Mouse (Mus musculus) limb, embryonic 11.5 days (tissue): ENCODE data around the gene Ttll3. TPM values are rescaled to one million over a fixed set of nuclear protein-coding genes. Genes with fewer than 3 reads are reported as not detected.

ENCODE experiments used
- ATAC-seq: fragments of 200-750 bp; cut with Nextera tagmentation; 2 replicates; pipeline ENCODE4 v1.8.0; 2017; ENCODE audit warnings: low read depth; ENCODE audit not compliant: insufficient number of reproducible peaks, low FRiP score, low TSS enrichment
- DNase-seq: peaks from one replicate; pipeline ENCODE4 v3.0.0-alpha.2; 2015; ENCODE audit warnings: low spot score
- H3K27ac ChIP-seq: fragments of 300-500 bp; sonication (generic); replicated peaks from 2 replicates; pipeline ENCODE4 v1.5.1; 2014; ENCODE audit warnings: low read depth, mild to moderate bottlenecking, low read length
- H3K27me3 ChIP-seq: fragments of 300-500 bp; sonication (generic); 2 replicates; pipeline ENCODE4 v1.6.1; 2014; ENCODE audit warnings: mild to moderate bottlenecking, low read length, mixed read lengths; ENCODE audit not compliant: control insufficient read depth, insufficient read depth
- H3K36me3 ChIP-seq: fragments of 300-500 bp; sonication (generic); 2 replicates; pipeline ENCODE4 v1.6.1; 2014; ENCODE audit warnings: mild to moderate bottlenecking, low read length, moderate library complexity, mixed read lengths; ENCODE audit not compliant: control insufficient read depth, insufficient read depth
- H3K4me1 ChIP-seq: fragments of 300-500 bp; sonication (generic); 2 replicates; pipeline ENCODE4 v1.6.1; 2014; ENCODE audit warnings: low read length, mixed read lengths; ENCODE audit not compliant: control insufficient read depth, insufficient read depth
- H3K4me2 ChIP-seq: fragments of 300-500 bp; sonication (generic); 2 replicates; pipeline ENCODE4 v1.6.1; 2014; ENCODE audit warnings: low read depth, mild to moderate bottlenecking, moderate library complexity; ENCODE audit not compliant: severe bottlenecking
- H3K4me3 ChIP-seq: fragments of 300-500 bp; sonication (generic); 2 replicates; pipeline ENCODE4 v1.5.1; 2014; ENCODE audit warnings: low read depth, low read length
- H3K9ac ChIP-seq: fragments of 300-500 bp; sonication (generic); 2 replicates; pipeline ENCODE4 v1.6.1; 2014; ENCODE audit warnings: mild to moderate bottlenecking, low read length
- H3K9me3 ChIP-seq: fragments of 300-500 bp; sonication (generic); 2 replicates; pipeline ENCODE4 v1.6.1; 2016; ENCODE audit warnings: low read length; ENCODE audit not compliant: control insufficient read depth
- WGBS: fragments of 180-500 bp; shearing (Covaris S2); extraction: QIAGEN DNeasy Blood & Tissue Kit; methylation state at CpG from one replicate; pipeline ENCODE4 v1.1.7; 2014; 5-methylcytosine and 5-hydroxymethylcytosine counted together
- polyA plus RNA-seq: library from polyadenylated mRNA; unstranded; fragments of >200 nt; fragmentation: Nextera tagmentation; extraction: Ambion mirVana; gene quantifications from 2 replicates; pipeline ENCODE4 v1.2.1, GENCODE M21; 2014

The Ttll3 gene
- 2.1 and 3.0 TPM in 2 replicates for polyA plus RNA-seq

GRCm38 (mm10) chr6:113388960-113389359 lies at the start of gene Ttll3:
Gene Ttll3, plus strand, starts transcription at chr6:113389260.
- no peak within 1 kb of the TSS for H3K27ac ChIP-seq

GRCm38 (mm10) chr6:113341574-113341973 lies 47.5 kb upstream of the Ttll3 start:
- DNase-seq (no peak), ATAC-seq (no peak)
- Histone ChIP-seq H3K27me3 (no peaks in the 10 kb centered on the region), H3K9me3 (no peaks in the 10 kb centered on the region), H3K4me3 (no peak overlapping the region), H3K27ac (no peak overlapping the region), H3K36me3 (no peaks in the 10 kb centered on the region; the same call in 1 of the 2 replicates), H3K9ac (no peak overlapping the region), H3K4me1 (peaks cover 10% of the 10 kb centered on the region), H3K4me2 (no peak overlapping the region)
- 82% methylated on average over 6 of the region's 6 CpGs for WGBS

More at GRCm38 (mm10) chr6:113388960-113389359, at the start of gene Ttll3:
- Histone ChIP-seq H3K36me3 (peaks cover 30% of the 10 kb centered on the region), H3K27me3 (no peaks in the 10 kb centered on the region), H3K4me2 (no peak within 1 kb of the TSS), H3K9ac (no peak within 1 kb of the TSS), H3K9me3 (no peaks in the 10 kb centered on the region), H3K4me1 (peaks cover 4% of the 10 kb centered on the region; the same call in 1 of the 2 replicates), H3K4me3 (no peak within 1 kb of the TSS)
- 83% methylated on average over 8 of the region's 8 CpGs for WGBS
- DNase-seq (no peak), ATAC-seq (no peak)

DNA sequence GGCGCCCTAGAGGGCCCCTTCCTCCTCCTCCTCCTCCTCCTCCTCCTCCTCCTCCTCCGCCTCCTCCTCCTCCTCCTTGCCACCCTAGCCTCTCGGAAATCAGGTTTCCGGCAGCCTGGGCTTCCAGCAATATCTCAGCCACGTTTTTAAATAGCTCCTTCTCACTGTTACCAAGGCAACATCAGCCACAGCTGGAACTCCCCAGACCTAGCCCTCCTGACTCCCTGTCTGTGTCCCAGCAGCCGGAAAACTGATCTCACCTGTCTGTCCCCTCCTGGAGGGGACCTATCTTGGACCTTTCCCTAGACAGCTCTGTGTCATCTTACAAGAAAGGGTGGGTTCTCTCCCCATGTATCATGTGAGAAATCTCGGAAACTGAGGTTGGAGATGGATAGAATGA lies 46.8 kb upstream of the Ttll3 start:
- no peak overlapping the region for H3K9ac ChIP-seq
- no peak for ATAC-seq
- no peak overlapping the region for H3K4me3 ChIP-seq
- no peaks in the 10 kb centered on the region; the same call in 1 of the 2 replicates for H3K36me3 ChIP-seq
- 68% methylated on average over 3 of the region's 7 CpGs for WGBS
- H3K9me3 ChIP-seq = no peaks in the 10 kb centered on the region
- H3K27me3 ChIP-seq = no peaks in the 10 kb centered on the region
- H3K27ac ChIP-seq = no peak overlapping the region
- peaks cover 10% of the 10 kb centered on the region for H3K4me1 ChIP-seq
- no peak for DNase-seq
- H3K4me2 ChIP-seq = peak overlapping the region; percentile 80; the same call in 1 of the 2 replicates

GRCm38 (mm10) chr6:113343177-113344092 lies 45.6 kb upstream of the Ttll3 start, which contains the start of gene Camk1:
Gene Camk1, minus strand, starts transcription at chr6:113343984.
- Histone ChIP-seq H3K36me3 (no peaks in the 10 kb centered on the region), H3K4me3 (peak within 1 kb of the TSS; percentile 50), H3K27ac (no peak within 1 kb of the TSS), H3K4me1 (peaks cover 10% of the 10 kb centered on the region), H3K9me3 (no peaks in the 10 kb centered on the region), H3K27me3 (no peaks in the 10 kb centered on the region), H3K9ac (peak within 1 kb of the TSS; percentile 83), H3K4me2 (peak within 1 kb of the TSS; percentile 80)
- ATAC-seq = peak; percentile 79
- 16% methylated on average over 32 of the region's 32 CpGs for WGBS
- DNase-seq = peak; percentile 76

- no peak for DNase-seq
- Histone ChIP-seq H3K4me2 (0 out of 2 replicates have a peak overlapping the region, but pooled peaks have one; percentile 80), H3K9ac (no peak overlapping the region; the same call in 1 of the 2 replicates), H3K9me3 (no peaks in the 10 kb centered on the region), H3K4me3 (no peak overlapping the region), H3K27ac (no peak overlapping the region), H3K27me3 (no peaks in the 10 kb centered on the region), H3K36me3 (no peaks in the 10 kb centered on the region), H3K4me1 (peaks cover 10% of the 10 kb centered on the region)
- 54% methylated on average over 2 of the region's 2 CpGs for WGBS
- ATAC-seq = no peak
Measured at GRCm38 (mm10) chr6:113344321-113344720, 44.7 kb upstream of the Ttll3 start.

DNA sequence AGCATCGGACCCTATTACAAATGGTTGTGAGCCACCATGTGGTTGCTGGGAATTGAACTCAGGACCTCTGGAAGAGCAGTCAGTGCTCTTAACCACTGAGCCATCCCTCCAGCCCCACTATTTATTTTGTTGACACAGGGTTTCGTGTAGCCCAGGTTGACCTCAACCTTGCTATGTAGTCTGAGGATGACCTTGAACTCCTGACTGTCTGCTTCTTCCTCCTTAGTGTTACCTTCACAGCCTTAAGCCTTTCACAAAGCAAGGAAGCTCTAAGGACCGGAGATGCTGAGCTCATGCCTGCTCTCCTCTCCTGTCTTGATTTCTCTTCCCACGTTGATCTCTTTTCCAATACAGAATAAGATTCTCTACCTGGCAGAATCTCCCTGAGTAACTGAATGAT lies 42.2 kb upstream of the Ttll3 start:
- no peaks in the 10 kb centered on the region for H3K27me3 ChIP-seq
- H3K9me3 ChIP-seq = no peaks in the 10 kb centered on the region

GRCm38 (mm10) chr6:113350538-113350937 lies 38.5 kb upstream of the Ttll3 start:
- H3K27me3 ChIP-seq = no peaks in the 10 kb centered on the region
- H3K4me2 ChIP-seq = no peak overlapping the region
- no peak overlapping the region for H3K27ac ChIP-seq
- ATAC-seq (no peak), DNase-seq (no peak)
- H3K4me3 ChIP-seq = no peak overlapping the region
- no peaks in the 10 kb centered on the region for H3K9me3 ChIP-seq
- no peaks in the 10 kb centered on the region for H3K36me3 ChIP-seq
- H3K9ac ChIP-seq = no peak overlapping the region
- no peaks in the 10 kb centered on the region for H3K4me1 ChIP-seq

More for the DNA sequence above, 42.2 kb upstream of the Ttll3 start:
- DNase-seq = no peak
- 87% methylated on average over 4 of the region's 4 CpGs for WGBS
- no peak for ATAC-seq
- Histone ChIP-seq H3K27ac (no peak overlapping the region), H3K9ac (no peak overlapping the region), H3K4me3 (no peak overlapping the region), H3K4me2 (no peak overlapping the region), H3K4me1 (peaks cover 10% of the 10 kb centered on the region), H3K36me3 (no peaks in the 10 kb centered on the region)

DNA sequence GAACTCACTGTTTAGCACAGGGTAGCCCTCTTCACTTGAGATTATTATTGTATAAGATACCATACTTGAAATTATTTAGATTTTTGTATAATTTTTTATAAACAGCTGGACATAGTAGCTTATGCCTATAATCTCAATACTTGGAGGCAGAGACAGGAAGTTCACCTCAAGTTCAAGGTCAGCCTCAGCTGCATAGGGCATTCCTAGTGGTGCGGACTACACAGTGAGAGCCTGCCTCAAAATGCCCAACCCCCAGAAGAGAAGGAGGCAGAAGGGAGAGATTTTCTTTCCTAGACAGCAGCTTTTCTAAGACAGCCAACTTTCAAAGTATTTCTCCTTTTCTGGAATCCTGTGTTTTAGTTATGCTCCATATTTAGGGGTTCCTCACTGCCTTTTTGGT lies 37.9 kb upstream of the Ttll3 start:
- 100% methylated on average over 1 of the region's 1 CpGs for WGBS
- no peak overlapping the region for H3K9ac ChIP-seq
- no peaks in the 10 kb centered on the region for H3K36me3 ChIP-seq
- ATAC-seq = no peak
- no peaks in the 10 kb centered on the region for H3K4me1 ChIP-seq
- H3K4me2 ChIP-seq = no peak overlapping the region
- no peaks in the 10 kb centered on the region for H3K27me3 ChIP-seq
- no peak for DNase-seq
- no peaks in the 10 kb centered on the region for H3K9me3 ChIP-seq
- H3K27ac ChIP-seq = no peak overlapping the region
- H3K4me3 ChIP-seq = no peak overlapping the region
